Mouse (Mus musculus) cerebral cortex, adult 2 months (tissue): Measurements from ENCODE around the gene Ddx10.

Experiments used
- WGBS: fragments of 180-500 bp; shearing (Covaris S2); methylation state at CpG from one replicate; pipeline ENCODE4 v1.1.7; 2018; 5-methylcytosine and 5-hydroxymethylcytosine counted together

Gene Ddx10

DNA sequence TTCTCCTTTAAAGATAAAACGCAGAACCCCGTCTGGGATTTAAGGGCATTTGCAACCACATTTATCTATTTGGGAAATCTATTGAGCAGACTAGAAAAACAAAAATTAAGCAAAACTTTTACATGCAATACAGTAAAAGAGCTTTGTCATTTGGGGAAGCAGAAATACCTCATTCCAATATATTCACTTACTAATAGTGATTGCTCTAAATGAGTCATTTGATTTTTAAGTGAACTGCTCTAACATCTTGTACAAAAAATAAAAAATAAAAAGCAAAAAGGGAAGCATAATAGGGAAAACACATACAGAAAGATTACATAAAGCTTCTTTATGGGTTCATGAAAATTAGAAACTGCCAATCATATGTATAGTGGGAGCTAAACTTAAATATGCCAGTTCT is 104.3 kb downstream of the Ddx10 start:
- WGBS, result 90% methylated on average over 2 of the region's 2 CpGs

DNA sequence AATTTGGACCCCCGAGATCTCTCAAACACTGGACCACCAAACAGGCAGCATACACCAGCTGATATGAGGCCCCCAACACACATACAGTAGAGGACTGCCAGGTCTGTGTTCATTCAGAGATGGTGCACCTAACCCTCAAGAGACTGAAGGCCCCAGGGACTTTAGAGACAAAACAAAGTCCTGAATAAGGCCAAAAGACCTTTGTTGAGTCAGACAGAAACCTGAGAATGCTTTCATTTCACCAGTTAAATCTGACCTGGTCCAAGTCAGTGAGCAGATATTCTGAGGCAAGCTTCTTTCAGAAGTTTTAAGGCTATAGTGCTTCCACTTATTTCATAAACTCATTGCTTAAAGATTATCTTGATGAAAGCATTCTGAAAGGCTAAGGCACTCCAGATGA is 105.4 kb downstream of the Ddx10 start:
- 79% methylated on average over 1 of the region's 1 CpGs for WGBS

DNA sequence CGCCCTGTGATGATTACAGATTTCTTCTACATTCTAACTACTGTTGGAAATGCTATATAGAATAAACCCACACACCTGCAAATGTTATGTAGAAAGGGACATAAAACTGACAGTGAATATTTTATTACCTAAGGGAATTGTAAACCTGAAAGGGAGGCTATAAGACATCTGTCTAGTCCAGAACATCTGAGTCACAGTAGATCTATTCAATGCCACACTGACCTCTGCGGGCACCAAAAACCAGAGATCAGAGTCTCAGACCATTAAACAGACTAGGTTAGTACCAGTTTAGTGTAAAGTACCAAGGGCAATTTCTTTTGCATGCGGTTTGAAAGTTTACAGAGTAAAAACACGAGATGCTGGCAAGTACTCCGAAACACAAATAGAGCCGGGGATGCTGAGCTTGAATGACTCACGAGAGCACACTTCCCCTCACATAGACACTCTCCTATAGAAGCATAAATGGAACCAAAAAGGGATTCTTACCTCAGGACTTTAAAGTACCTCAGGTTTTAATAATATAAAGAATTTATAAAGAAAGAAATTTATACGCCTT is 107.2 kb downstream of the Ddx10 start:
- 73% methylated on average over 8 of the region's 8 CpGs for WGBS

DNA sequence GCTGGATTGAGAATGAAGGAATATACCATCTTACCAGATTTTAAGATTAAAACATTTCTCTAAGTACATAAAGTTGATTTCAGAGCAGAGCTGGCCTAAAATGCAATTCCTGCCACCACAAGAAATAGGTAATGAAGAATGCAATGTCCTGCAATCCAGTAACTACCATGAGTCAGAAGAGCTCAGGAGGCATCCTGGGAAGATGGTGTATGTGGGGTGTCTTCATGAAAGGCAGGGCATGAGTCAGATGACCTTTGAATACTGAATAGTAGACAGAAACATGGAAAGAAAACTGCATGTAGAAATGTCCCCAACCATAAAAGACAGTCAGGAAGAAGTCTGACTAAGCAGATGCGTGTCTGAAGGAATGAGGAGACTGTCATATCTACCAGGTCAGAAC is 115.0 kb downstream of the Ddx10 start:
- 93% methylated on average over 1 of the region's 1 CpGs for WGBS

DNA sequence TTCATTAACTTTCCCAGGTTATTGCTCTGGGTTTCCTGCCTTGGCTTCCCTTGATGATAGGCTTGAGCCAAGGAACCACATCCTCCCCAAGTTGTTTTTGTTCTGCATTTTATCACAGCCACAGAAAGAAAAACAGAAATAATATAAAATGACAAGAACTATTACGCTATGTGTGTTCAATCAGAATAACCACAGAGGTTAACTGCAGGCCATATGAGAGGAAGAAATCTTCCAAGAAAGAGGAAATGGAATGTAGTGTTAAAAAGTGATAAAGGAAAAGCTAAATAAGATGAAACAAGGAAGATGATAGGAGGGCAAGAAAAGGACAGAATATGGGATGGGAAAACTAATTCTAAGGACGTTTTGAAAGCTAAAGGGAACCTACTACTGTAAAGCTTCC is 117.4 kb downstream of the Ddx10 start:
- WGBS, result 85% methylated on average over 2 of the region's 2 CpGs

GRCm38 (mm10) chr9:53101103-53101502 is 146.8 kb downstream of the Ddx10 start:
- WGBS, result 81% methylated on average over 1 of the region's 1 CpGs

DNA sequence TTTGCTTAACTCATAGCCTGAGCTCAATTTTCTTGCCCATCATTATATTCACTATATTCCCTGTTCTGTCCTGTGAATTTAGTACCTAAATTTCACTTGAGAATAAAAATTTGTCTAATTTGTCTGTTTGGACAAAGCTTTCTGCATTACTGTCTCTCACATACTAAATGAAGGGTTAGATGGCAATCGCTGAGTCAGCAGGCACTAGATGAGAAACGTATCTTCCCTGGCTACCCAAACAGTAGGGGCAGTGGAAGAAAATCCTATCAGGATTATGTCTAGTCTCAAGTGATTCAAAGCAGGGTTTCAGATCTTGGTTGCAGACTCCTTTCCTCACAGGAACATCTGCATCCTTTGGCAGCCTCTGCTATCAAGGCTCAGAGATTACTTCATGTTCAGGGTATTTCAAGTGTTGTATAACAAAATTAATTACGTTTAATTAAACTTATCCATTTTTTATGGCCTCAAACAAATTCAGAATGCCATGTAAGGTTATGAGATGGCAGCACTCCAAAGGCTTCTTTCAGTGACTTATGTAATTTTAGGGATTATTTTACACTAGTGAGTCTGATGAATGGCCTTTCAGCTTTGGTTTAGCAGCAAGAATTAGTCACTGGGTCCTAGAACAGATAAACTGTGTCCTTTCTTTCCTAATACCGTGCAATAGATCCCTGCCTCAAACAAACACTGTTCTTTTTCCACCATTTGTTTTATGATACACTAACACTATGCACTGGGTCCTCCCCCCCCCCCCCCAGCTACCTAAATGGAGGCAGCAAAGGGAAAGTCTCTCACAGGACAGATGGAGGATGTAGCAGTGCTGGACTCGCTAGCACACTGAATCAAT is 152.3 kb downstream of the Ddx10 start:
- WGBS, result 73% methylated on average over 5 of the region's 5 CpGs

DNA sequence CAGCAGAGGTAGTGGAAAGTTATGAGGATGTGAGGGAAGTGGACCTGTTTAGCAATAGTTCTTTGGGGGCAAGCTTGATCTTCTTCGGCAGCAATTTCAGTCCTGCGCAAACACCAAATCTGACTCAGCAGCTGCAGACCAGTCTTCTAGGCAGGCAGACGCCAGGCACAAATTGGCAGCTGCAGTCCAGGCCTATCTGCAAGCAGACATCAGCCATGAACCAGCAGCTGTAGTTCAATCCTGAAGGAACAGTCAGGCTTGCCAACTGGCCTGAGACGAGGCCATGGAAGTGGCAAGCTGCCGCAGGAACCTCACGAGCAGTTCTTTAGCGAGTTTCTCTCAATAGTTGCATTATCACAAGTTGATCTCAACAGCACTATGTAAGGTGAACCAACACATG is 153.3 kb downstream of the Ddx10 start:
- WGBS, result 78% methylated on average over 7 of the region's 7 CpGs

- 75% methylated on average over 3 of the region's 3 CpGs for WGBS
These were observed 170.2 kb downstream of the Ddx10 start for GRCm38 (mm10) chr9:53077626-53078025.

- 80% methylated on average over 3 of the region's 3 CpGs for WGBS
These were observed 171.9 kb downstream of the Ddx10 start for GRCm38 (mm10) chr9:53075931-53076330.

DNA sequence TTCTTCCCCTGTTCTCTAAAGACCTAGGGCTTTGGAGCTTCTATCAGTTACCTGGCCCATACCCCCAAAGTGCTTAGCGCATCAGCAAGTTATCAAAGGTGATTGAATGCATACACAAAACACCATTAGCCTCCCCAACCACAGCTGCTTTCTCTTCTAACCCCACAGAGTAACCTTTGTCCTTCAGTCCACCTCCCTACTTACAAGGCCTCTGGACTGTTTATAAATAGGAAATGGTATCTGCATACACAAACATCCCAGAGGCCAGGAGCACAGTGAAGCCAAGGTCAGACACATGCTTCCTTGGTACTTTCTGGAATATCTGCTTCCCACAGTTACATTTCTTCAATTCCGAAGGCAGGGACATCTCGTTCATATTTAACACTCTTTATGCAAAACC is 173.4 kb downstream of the Ddx10 start:
- 63% methylated on average over 3 of the region's 3 CpGs for WGBS

GRCm38 (mm10) chr9:53073576-53074112 is 174.2 kb downstream of the Ddx10 start:
- 90% methylated on average over 10 of the region's 10 CpGs for WGBS

DNA sequence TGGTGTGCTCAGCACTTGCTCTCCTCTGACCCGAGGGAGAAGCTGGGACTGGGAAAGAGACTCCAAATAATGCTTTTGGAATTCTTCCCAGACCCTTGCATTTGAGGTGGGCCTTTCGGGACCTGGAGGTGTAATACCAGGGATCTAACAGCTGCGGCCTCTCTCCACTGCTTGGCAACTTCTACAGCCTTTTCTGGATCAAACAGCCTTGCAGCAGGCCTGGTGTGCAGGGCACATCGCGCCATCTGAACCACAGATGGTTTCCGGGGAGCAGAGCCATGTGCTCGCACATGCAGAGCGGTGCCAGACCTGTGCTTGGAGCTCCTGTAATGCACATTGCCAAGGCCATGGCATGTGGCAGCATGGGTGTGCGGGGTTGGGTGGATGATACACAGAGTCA is 175.8 kb downstream of the Ddx10 start:
- 70% methylated on average over 9 of the region's 9 CpGs for WGBS

DNA sequence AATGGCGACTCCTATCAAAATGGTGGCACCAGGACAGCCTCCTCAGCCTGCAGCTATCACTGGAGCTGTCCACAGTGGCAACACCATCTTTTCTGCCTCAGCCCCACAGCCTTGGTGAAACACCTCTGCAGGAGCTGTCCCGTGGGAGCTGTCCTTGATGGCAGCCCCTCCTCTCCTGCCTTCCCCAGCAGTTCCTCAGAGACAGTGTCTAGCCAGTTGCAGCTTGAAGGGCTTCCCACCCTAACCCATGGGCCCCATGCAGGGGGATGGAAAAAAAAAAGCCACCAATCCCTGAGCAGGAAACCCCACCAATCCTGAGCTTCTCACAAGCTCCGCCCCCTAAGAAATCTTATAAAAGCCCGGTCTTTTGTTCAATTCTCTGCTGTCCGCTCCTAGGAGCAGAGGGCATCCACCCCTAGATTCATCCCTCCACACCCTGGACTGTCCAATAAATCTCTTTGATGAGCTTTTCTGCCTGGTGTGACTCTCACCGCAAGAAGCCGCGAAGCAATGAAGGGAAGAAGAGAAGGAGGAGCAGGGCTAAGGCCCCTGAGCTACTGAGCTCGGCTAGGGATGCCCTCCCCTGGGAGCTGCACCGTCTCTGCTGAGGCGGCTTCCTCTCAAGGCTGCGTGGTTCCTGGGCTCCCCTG is 176.9 kb downstream of the Ddx10 start:
- WGBS, result 85% methylated on average over 12 of the region's 12 CpGs

DNA sequence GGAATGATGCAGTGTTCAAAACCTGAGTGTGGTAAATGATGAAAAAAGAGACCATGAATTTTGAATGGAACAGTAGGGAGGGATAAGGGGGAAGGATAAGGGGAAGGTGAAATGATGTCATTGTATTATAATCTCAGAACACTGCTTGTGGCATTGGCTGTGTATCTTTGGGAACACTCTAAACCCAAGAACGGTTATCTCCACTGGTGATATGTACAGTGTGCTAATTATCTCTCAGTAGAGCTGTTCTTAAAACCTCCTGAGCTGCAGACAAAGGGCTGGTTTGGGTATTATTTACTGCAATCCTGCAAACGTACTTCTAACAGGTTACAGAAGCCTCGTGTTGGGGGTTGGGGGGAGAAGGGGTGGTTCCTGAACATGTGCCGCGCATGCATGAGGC is 179.7 kb downstream of the Ddx10 start:
- 92% methylated on average over 5 of the region's 5 CpGs for WGBS

- WGBS, result 60% methylated on average over 4 of the region's 4 CpGs
These were observed 181.4 kb downstream of the Ddx10 start for GRCm38 (mm10) chr9:53066428-53066827.

DNA sequence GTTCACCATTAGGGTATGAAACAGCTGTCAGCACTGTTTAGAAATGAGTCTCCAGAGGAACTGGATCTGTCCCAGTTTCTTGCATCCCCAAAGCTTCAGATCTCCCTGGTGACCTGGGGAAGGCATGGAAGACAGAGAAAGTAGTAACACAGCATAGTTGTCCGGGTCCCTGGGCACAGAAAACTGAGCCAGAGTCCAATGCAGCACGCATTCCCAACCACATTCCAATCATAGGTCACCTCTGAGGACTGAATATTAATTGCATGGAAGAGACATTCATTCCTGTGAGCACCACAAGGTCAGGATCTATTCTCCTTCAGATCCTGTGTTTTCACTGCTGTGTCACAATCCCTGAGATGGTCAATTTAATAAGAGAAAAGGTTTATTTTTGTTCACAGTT is 182.8 kb downstream of the Ddx10 start:
- 72% methylated on average over 2 of the region's 2 CpGs for WGBS

DNA sequence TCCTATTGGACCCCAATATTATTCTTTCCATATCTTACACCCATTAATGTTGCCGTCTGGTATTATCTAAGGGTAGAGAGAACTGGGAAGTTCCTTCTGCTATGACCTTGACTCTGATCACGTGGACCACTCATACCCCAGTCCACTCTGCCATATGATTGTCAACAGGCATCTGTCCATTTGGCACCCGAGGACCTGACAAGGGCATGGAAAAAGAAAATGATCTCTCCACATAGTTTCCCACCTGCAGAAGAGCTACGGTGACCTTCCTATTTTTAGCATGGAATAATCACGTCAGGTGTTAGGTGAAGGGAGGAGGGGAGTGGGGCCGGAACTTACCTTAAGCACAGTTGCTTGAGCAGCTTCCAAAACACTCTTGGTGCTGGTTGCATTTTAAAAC is 183.3 kb downstream of the Ddx10 start:
- WGBS, result 92% methylated on average over 6 of the region's 6 CpGs

- WGBS, result 47% methylated on average over 3 of the region's 3 CpGs
These were observed 192.5 kb downstream of the Ddx10 start for GRCm38 (mm10) chr9:53055306-53055705.
